Mouse (Mus musculus) MEL (cell line): ENCODE results near the gene Gpha2.

Experiments used
- CTCF ChIP-seq, 3 experiments: IDR thresholded peaks in 2 of 3; conservative IDR thresholded peaks in 1 of 3; 2 replicates each; pipeline ENCODE4 v1.5.1; 2011 to 2012; ENCODE audit warnings: low read length in 3 of 3, low read depth in 2 of 3, mild to moderate bottlenecking in 2 of 3, improper control_type of control experiment in 1 of 3, inconsistent platforms in 1 of 3, mixed read lengths in 1 of 3, moderate library complexity in 1 of 3; ENCODE audit not compliant: control insufficient read depth in 1 of 3, insufficient read depth in 1 of 3, poor library complexity in 1 of 3, severe bottlenecking in 1 of 3
- ETS1 ChIP-seq: IDR thresholded peaks from 2 replicates; pipeline ENCODE4 v1.6.1; 2012; ENCODE audit warnings: low read depth, mild to moderate bottlenecking, inconsistent platforms, low read length, improper control_type of control experiment, moderate library complexity
- GABPA ChIP-seq: IDR thresholded peaks from 2 replicates; pipeline ENCODE4 v1.6.1; 2012; ENCODE audit warnings: low read depth, mild to moderate bottlenecking, inconsistent platforms, low read length, improper control_type of control experiment, moderate library complexity
- MAX ChIP-seq: IDR thresholded peaks from 2 replicates; pipeline ENCODE4 v1.6.1; 2011; ENCODE audit warnings: low read length, improper control_type of control experiment
- MEF2A ChIP-seq: IDR thresholded peaks from 2 replicates; pipeline ENCODE4 v1.6.1; 2014; ENCODE audit warnings: low read depth, mild to moderate bottlenecking, inconsistent platforms, low read length, improper control_type of control experiment; ENCODE audit not compliant: poor library complexity, insufficient replicate concordance, severe bottlenecking; ENCODE audit errors: extremely low read depth
- MXI1 ChIP-seq: IDR thresholded peaks from 2 replicates; pipeline ENCODE4 v1.6.1; 2011; ENCODE audit warnings: mild to moderate bottlenecking, low read depth, low read length, improper control_type of control experiment
- MYC ChIP-seq: IDR thresholded peaks from 2 replicates; pipeline ENCODE4 v1.6.1; 2011; ENCODE audit warnings: low read depth, mild to moderate bottlenecking, low read length, improper control_type of control experiment, moderate library complexity
- POLR2A ChIP-seq, 2 experiments: IDR thresholded peaks; 2 replicates each; pipeline ENCODE4 v1.6.1; 2011 to 2012; ENCODE audit warnings: low read length in 2 of 2, mild to moderate bottlenecking in 2 of 2, control low read depth in 1 of 2, improper control_type of control experiment in 1 of 2, low read depth in 1 of 2, moderate library complexity in 1 of 2; ENCODE audit not compliant: control insufficient read depth in 1 of 2, insufficient read depth in 1 of 2, poor library complexity in 1 of 2
- USF1 ChIP-seq: IDR thresholded peaks from 2 replicates; pipeline ENCODE4 v1.6.1; 2014; ENCODE audit warnings: low read depth, mild to moderate bottlenecking, inconsistent platforms, low read length, improper control_type of control experiment, moderate library complexity
- ZNF384 ChIP-seq: IDR thresholded peaks from 2 replicates; pipeline ENCODE4 v1.6.1; 2012; ENCODE audit warnings: low read depth, mild to moderate bottlenecking, inconsistent platforms, low read length, improper control_type of control experiment

GRCm38 (mm10) chr19:6268670-6269132 is 42.5 kb downstream of the Gpha2 start:
- TF ChIP-seq CTCF (IDR thresholded peaks at IDR 0.05 in 2 of 3, conservative IDR thresholded peaks at IDR 0.05 in 1 of 3; ENCODE audit: control insufficient read depth in 1 of 3, insufficient read depth in 1 of 3, low read depth in 2 of 3, low read length in 3 of 3, poor library complexity in 1 of 3, severe bottlenecking in 1 of 3): no peak
- TF ChIP-seq GABPA: no peak
- no peak for TF ChIP-seq MXI1
- no peak for TF ChIP-seq POLR2A (IDR thresholded peaks at IDR 0.05; ENCODE audit: control insufficient read depth in 1 of 2, insufficient read depth in 1 of 2, low read depth in 1 of 2, low read length in 2 of 2, poor library complexity in 1 of 2)
- TF ChIP-seq MEF2A: no peak
- no peak for TF ChIP-seq ETS1
- no peak for TF ChIP-seq ZNF384
- no peak for TF ChIP-seq USF1
- TF ChIP-seq MAX: no peak
- no peak for TF ChIP-seq MYC
